Mouse (Mus musculus) T-helper 2 cell (primary cell): Measurements from ENCODE around the gene Spopl.

Experiments
- in situ Hi-C: fragments of 300-600 bp; cut with MboI, MseI; formaldehyde crosslinking; loops from one replicate; pipeline ENCODE4 v1.15.1; 2025; ENCODE audit warnings: high pct_unique_total_duplicates

Spopl gene

GRCm38 (mm10) chr2:23571302-23572156, at the start of gene Spopl:
Gene Spopl (minus strand): TSS chr2:23572106.
- in situ Hi-C loops = loop anchor here (25.0 kb wide), 1 partner anchor 841 kb away; no protein-coding TSS in a partner anchor

GRCm38 (mm10) chr2:23620128-23620527, 48.2 kb upstream of the Spopl start:
- in situ Hi-C loops = no loop called here

- in situ Hi-C loops = no loop called here
Observed at GRCm38 (mm10) chr2:23617989-23618388, 46.1 kb upstream of the Spopl start.

GRCm38 (mm10) chr2:23605391-23605790, 33.5 kb upstream of the Spopl start:
- in situ Hi-C loops = no loop called here

GRCm38 (mm10) chr2:23588769-23589168, 16.9 kb upstream of the Spopl start:
- in situ Hi-C loops = no loop called here

- in situ Hi-C loops = loop anchor here (25.0 kb wide), 1 partner anchor 840 kb away; no protein-coding TSS in a partner anchor
Observed at GRCm38 (mm10) chr2:23572157-23572532, 239 bp upstream of the Spopl start.

- in situ Hi-C loops = loop anchor here (25.0 kb wide), 1 partner anchor 842 kb away; no protein-coding TSS in a partner anchor
Observed at GRCm38 (mm10) chr2:23570563-23570962, 1.3 kb downstream of the Spopl start.

- in situ Hi-C loops = loop anchor here (25.0 kb wide), 1 partner anchor 844 kb away; no protein-coding TSS in a partner anchor
Observed at GRCm38 (mm10) chr2:23568775-23569174, 3.1 kb downstream of the Spopl start.

GRCm38 (mm10) chr2:23565081-23565801, 6.7 kb downstream of the Spopl start:
- in situ Hi-C loops = loop anchor here (25.0 kb wide), 1 partner anchor 847 kb away; no protein-coding TSS in a partner anchor

- in situ Hi-C loops = loop anchor here (25.0 kb wide), 1 partner anchor 849 kb away; no protein-coding TSS in a partner anchor
Observed at GRCm38 (mm10) chr2:23562898-23563297, 9.0 kb downstream of the Spopl start.

GRCm38 (mm10) chr2:23559186-23559585, 12.7 kb downstream of the Spopl start:
- in situ Hi-C loops = loop anchor here (25.0 kb wide), 1 partner anchor 853 kb away; no protein-coding TSS in a partner anchor

- in situ Hi-C loops = loop anchor here (25.0 kb wide), 1 partner anchor 861 kb away; no protein-coding TSS in a partner anchor
Observed at GRCm38 (mm10) chr2:23551235-23551634, 20.7 kb downstream of the Spopl start.

- in situ Hi-C loops = no loop called here
Observed at GRCm38 (mm10) chr2:23547220-23547619, 24.7 kb downstream of the Spopl start.

- in situ Hi-C loops = no loop called here
Observed at GRCm38 (mm10) chr2:23539967-23540366, 31.9 kb downstream of the Spopl start.

- in situ Hi-C loops = loop anchor here (10.0 kb wide), 1 partner anchor 333 kb away; no protein-coding TSS in a partner anchor
Observed at GRCm38 (mm10) chr2:23527717-23528116, 44.2 kb downstream of the Spopl start.

- in situ Hi-C loops = no loop called here
Observed at GRCm38 (mm10) chr2:23505141-23505540, 66.8 kb downstream of the Spopl start.

GRCm38 (mm10) chr2:23481715-23482114, 90.2 kb downstream of the Spopl start:
- in situ Hi-C loops = no loop called here

GRCm38 (mm10) chr2:23467471-23467870, 104.4 kb downstream of the Spopl start:
- in situ Hi-C loops = no loop called here

- in situ Hi-C loops = no loop called here
Observed at GRCm38 (mm10) chr2:23457452-23457851, 114.5 kb downstream of the Spopl start.
